Mouse (Mus musculus): ENCODE measurements around the gene Bcl7b. TPM values are rescaled to one million over a fixed set of nuclear protein-coding genes. Genes with fewer than 3 reads are reported as not detected.
"Not testable (repeated sequence)": the region's sequence is repeated elsewhere in the genome, so short reads cannot be mapped to it uniquely, and the experiment has no call there.

Gene Bcl7b
- polyA plus RNA-seq, 1 experiment from 2014 or later: 34.5 TPM

DNA sequence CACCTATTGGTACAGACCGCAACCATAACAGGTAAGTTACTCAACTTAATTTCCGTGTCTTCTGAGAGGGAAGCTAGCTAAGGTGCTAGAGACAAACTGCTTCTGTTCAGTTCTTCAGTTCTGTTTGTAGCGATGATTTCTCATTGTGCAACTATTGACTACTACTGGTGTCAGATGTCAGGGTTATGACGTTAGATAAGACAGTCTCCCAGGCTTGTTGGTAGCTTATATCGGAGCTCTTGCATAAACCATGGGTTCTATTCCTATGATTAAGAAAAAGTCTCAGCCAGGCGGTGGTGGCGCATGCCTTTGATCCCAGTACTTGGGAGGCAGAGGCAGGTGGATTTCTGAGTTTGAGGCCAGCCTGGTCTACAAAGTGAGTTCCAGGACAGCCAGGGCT lies 54.0 kb downstream of the Bcl7b start:
- DNase-seq (no peak), ATAC-seq (ENCODE audit: low read depth) (no peak)
- Histone ChIP-seq H3K4me1 (replicated peaks) (no peaks in the 10 kb centered on the region), H3K27me3 (no peaks in the 10 kb centered on the region), H3K27ac (no peak overlapping the region), H3K4me2 (no peak overlapping the region), H3K36me3 (peaks cover 93% of the 10 kb centered on the region), H3K4me3 (replicated peaks) (no peak overlapping the region), H3K9ac (no peak overlapping the region), H3K9me3 (replicated peaks) (no peaks in the 10 kb centered on the region)
- WGBS (ENCODE audit: insufficient replicate concordance): 84% methylated on average over 7 of the region's 7 CpGs

DNA sequence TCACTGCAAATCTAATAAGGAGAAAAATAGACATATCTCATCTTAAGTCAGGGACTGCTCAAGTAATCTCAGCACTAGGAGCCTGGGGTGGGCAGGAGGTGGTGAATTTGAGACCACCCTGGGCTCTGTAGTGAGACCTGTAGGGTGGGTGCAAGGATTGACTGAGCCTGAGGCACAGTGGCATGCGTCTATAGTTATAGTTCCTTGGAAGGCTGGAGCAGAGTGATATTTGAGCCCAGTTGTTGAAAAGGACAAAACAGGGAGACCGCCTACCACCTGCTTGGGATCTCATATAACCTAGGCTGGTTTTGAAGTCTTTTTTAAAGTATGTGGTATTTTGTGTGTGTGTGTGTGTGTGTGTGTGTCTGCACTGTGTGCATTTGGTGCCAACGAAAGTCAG lies 56.1 kb downstream of the Bcl7b start:
- peaks cover 92% of the 10 kb centered on the region for H3K36me3 ChIP-seq
- H3K9ac ChIP-seq: no peak overlapping the region
- H3K4me2 ChIP-seq: no peak overlapping the region
- DNase-seq (no peak), ATAC-seq (ENCODE audit: low read depth) (no peak)
- no peak overlapping the region for H3K27ac ChIP-seq
- no peaks in the 10 kb centered on the region for H3K4me1 ChIP-seq (replicated peaks)
- H3K9me3 ChIP-seq (replicated peaks): no peaks in the 10 kb centered on the region
- no peaks in the 10 kb centered on the region for H3K27me3 ChIP-seq
- WGBS (ENCODE audit: insufficient replicate concordance): 82% methylated on average over 3 of the region's 3 CpGs
- no peak overlapping the region for H3K4me3 ChIP-seq (replicated peaks)

DNA sequence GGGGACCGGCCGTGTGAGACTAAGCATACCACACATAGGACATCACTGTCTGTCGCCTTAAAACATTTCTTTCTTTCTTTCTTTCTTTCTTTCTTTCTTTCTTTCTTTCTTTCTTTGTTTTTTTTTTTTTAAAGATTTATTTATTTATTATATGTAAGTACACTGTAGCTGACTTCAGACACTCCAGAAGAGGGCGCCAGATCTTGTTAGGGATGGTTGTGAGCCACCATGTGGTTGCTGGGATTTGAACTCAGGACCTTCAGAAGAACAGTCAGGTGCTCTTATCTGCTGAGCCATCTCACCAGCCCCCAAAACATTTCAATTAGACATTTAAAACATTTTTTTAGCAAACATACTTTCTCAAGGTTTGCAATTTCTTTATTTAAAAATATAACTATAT lies 57.8 kb downstream of the Bcl7b start:
- not testable (repeated sequence) for H3K9me3 ChIP-seq (replicated peaks); ATAC-seq (ENCODE audit: low read depth); H3K9ac ChIP-seq; H3K4me1 ChIP-seq (replicated peaks); H3K4me2 ChIP-seq; H3K27ac ChIP-seq; H3K4me3 ChIP-seq (replicated peaks); DNase-seq; H3K27me3 ChIP-seq
- H3K36me3 ChIP-seq: peaks cover 93% of the 10 kb centered on the region
- 84% methylated on average over 4 of the region's 4 CpGs for WGBS (ENCODE audit: insufficient replicate concordance)

DNA sequence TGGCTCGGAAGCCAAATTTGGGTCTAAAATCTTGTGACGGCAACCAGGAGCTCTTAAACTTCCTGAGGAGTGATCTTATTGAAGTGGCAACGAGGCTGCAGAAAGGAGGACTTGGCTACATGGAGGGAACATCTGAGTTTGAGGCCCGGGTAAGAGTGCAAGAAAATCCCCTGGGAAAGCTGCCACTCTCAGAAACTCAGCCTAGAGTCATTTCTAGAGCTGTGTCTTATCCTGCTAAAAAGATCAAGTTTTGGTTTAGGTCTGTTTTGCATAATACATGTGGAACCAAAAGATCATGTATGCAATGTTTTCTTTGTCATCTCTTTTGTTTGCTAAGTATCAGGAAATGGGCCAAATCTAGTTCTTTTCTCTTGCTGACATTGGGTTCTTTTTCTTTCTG lies 62.1 kb downstream of the Bcl7b start:
- DNase-seq (no peak), ATAC-seq (ENCODE audit: low read depth) (no peak)
- H3K4me1 ChIP-seq (replicated peaks): no peaks in the 10 kb centered on the region
- H3K9me3 ChIP-seq (replicated peaks): no peaks in the 10 kb centered on the region
- no peak overlapping the region for H3K4me3 ChIP-seq (replicated peaks)
- WGBS (ENCODE audit: insufficient replicate concordance): 83% methylated on average over 4 of the region's 4 CpGs
- H3K27ac ChIP-seq: no peak overlapping the region
- H3K9ac ChIP-seq: no peak overlapping the region
- H3K27me3 ChIP-seq: no peaks in the 10 kb centered on the region
- H3K4me2 ChIP-seq: no peak overlapping the region
- H3K36me3 ChIP-seq: peaks cover 94% of the 10 kb centered on the region

Small RNAs within 50 kb of the gene (microRNA-seq; reads per million reads assigned to microRNA genes)
- gene Gm25315: not detected

Other genes starting within 250 kb of the Bcl7b start
- 10.6 and 12.2 TPM in 2 replicates for gene Mettl27, start 235.9 kb upstream of the Bcl7b start, polyA plus RNA-seq (2015; fragmentation: Nextera tagmentation; extraction: Ambion mirVana)
- 0.15 and 0.32 TPM in 2 replicates for gene Cldn4, start 221.3 kb upstream of the Bcl7b start, polyA plus RNA-seq (2015; fragmentation: Nextera tagmentation; extraction: Ambion mirVana)
- gene Cldn3, start 182.1 kb upstream of the Bcl7b start, polyA plus RNA-seq (2015; fragmentation: Nextera tagmentation; extraction: Ambion mirVana): 0.38 and 0.74 TPM in 2 replicates
- gene Abhd11, start 159.1 kb upstream of the Bcl7b start, polyA plus RNA-seq (2015; fragmentation: Nextera tagmentation; extraction: Ambion mirVana): 37.0 and 37.3 TPM in 2 replicates
- 1.3 and 1.5 TPM in 2 replicates for gene Stx1a, start 144.8 kb upstream of the Bcl7b start, polyA plus RNA-seq (2015; fragmentation: Nextera tagmentation; extraction: Ambion mirVana)
- 15.2 and 16.5 TPM in 2 replicates for gene Dnajc30, start 104.1 kb upstream of the Bcl7b start, polyA plus RNA-seq (2015; fragmentation: Nextera tagmentation; extraction: Ambion mirVana)
- gene Bud23, start 103.3 kb upstream of the Bcl7b start, polyA plus RNA-seq (2015; fragmentation: Nextera tagmentation; extraction: Ambion mirVana): 82.4 and 92.4 TPM in 2 replicates
- gene Vps37d, start 90.0 kb upstream of the Bcl7b start, polyA plus RNA-seq (2015; fragmentation: Nextera tagmentation; extraction: Ambion mirVana): 0.25 and 0.47 TPM in 2 replicates
- gene Mlxipl, start 78.4 kb upstream of the Bcl7b start, polyA plus RNA-seq (2015; fragmentation: Nextera tagmentation; extraction: Ambion mirVana): 8.5 and 9.5 TPM in 2 replicates
- 13.1 and 13.6 TPM in 2 replicates for gene Tbl2, start 18.6 kb upstream of the Bcl7b start, polyA plus RNA-seq (2015; fragmentation: Nextera tagmentation; extraction: Ambion mirVana)
- gene Baz1b, start 19.0 kb downstream of the Bcl7b start, polyA plus RNA-seq (2015; fragmentation: Nextera tagmentation; extraction: Ambion mirVana): 21.4 and 23.8 TPM in 2 replicates
- 0.43 and 0.59 TPM in 2 replicates for gene Fzd9, start 82.9 kb downstream of the Bcl7b start, polyA plus RNA-seq (2015; fragmentation: Nextera tagmentation; extraction: Ambion mirVana)
- not detected in 2 replicates for gene Fkbp6, start 181.8 kb downstream of the Bcl7b start, polyA plus RNA-seq (2015; fragmentation: Nextera tagmentation; extraction: Ambion mirVana)
- gene Trim50, start 185.0 kb downstream of the Bcl7b start, polyA plus RNA-seq (2015; fragmentation: Nextera tagmentation; extraction: Ambion mirVana): not detected in 2 replicates
- gene Nsun5, start 201.7 kb downstream of the Bcl7b start, polyA plus RNA-seq (2015; fragmentation: Nextera tagmentation; extraction: Ambion mirVana): 24.9 and 25.3 TPM in 2 replicates
- 6.4 and 6.7 TPM in 2 replicates for gene Pom121, start 226.3 kb downstream of the Bcl7b start, polyA plus RNA-seq (2015; fragmentation: Nextera tagmentation; extraction: Ambion mirVana)

Measured in liver, embryonic 13.5 days (tissue).